Mouse (Mus musculus): ENCODE data around the gene Cacna1g.

Gene Cacna1g

GRCm38 (mm10) chr11:94362101-94362500 is 111.9 kb downstream of the Cacna1g start:
- no peak for DNase-seq (ENCODE audit: low read depth, low spot score)

DNA sequence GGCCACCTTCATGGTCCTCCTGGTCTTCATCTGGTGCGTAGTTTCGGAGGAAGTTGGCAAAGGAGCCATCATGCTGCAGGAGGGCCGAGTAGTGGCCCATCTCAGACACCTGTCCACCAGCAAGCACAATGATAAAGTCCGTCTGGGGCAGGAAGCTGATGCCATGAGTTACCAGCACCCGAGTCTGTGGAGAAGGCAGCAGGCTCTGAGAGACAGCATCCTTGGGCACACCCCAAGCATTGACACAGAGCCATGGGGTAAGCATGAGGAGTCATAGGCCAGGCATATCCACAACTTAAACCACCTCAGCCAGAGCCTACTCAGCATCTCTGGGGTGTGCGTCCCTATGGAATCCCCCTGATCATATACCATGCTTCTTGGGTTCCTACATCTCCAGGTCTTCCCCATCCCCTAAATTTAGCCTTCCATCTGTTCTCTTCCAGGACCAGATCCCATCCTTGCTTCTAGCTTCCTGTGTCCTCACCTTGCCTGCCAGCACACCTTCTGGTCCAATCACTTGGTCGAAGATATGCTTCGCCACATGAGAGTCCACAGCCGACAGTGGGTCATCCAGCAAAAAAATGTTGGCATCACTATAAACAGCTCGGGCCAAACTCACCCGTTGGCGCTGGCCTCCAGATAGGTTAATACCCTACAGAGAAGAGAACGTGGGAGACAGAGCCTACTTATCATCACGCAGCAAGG is 112.7 kb downstream of the Cacna1g start:
- no peak for DNase-seq (ENCODE audit: low read depth, low spot score)

- no peak for DNase-seq (ENCODE audit: low read depth, low spot score)
Measured at GRCm38 (mm10) chr11:94359168-94359567, 114.8 kb downstream of the Cacna1g start.

Measured in R1 (cell line).